Mouse (Mus musculus): ENCODE measurements around the gene Pax8.

The Pax8 gene

DNA sequence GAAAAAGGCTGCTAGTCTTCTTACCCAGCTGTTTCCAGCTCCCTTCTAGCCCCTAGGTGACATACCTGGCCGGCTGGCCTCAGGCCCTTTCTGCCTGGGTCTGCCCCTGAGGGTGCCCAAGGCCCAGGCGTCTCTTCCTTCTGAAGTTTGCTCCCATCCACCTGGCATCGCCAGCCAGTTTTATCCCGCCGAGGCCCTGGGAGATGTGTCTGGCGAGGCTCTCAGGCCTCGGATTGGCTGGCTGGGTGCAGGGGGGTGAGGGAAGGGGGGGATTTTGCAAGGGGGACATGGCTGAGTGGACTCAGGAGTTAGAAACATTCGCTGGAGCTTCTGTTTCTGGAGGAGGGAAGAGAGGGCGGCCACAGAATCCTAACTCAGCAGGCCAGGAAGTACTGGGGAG, at the start of gene Pax8:
Gene Pax8 (minus strand): TSS at position 180 of the 400 bp plus-strand sequence.
- no peak for DNase-seq (ENCODE audit: low read depth, low spot score)

DNA sequence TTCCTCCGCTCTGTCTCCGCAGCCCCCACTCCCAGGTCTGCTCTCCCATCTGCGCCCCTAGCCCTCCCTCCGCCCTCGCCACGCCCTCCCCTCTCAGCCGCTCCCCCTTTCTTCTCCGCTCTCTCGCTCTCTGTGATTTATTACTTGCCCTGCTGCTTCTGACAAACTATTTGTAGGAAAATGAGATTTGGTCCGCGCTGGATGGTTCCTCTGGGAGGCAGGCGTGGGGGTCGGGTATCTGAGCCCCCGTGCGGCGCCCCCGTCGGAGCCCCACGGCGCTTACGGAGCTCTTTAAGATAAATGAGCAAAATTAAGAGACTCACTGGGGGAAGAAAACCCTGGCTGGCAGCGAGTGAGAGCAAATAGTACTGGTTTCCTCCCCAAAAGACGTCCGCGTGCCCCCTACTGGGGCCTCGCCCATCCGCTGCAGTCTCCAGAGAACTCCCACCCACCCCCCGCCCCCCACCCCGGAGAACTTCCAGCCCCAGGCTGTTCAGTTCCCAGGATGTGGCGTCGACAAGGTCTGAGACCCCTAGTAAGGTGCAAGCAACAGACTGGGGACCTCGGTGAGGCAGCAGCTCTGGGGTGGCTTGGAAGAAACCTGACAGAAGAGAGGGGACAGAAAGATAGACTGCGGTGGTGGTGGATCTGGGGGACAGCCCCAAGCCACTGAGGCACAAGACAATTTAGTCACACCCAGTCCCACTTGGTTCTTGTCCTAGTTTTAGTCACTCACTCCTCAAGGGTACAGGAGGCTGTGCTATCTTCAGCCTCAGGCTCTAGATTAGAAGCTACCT, 46.2 kb upstream of the Pax8 start:
- no peak for DNase-seq (ENCODE audit: low read depth, low spot score)

DNA sequence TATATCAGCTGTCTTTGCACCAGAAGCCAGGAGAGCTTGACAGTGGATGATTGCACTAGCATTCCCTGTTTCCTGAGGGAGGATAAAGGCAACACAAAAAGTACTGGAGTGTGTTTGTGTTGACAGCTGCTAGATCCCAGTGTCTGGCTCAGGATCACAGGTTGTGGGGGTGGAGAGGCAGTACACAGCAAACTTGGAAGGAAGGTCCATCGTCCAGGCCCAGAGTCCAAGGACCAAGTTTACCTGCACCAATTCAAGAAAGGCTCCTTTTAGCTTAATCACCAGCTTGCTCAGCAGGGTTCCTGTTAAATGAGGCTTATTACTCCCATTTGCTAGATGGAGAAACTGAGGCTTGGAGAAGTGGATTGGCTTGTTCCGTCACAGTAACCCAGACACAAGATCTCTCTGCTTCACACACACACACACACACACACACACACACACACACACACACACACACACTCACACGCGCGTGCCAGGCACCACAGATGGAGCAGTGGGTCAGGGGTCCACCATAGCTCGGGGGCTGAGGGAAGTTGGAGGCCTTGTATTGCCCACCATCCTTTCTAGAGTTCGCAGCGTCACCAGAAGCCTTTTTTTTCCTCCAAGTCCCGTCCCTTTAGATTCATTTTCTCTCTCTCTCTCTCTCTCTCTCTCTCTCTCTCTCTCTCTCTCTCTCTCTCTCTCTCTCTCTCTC, 45.3 kb upstream of the Pax8 start:
- no peak for DNase-seq (ENCODE audit: low read depth, low spot score)

DNA sequence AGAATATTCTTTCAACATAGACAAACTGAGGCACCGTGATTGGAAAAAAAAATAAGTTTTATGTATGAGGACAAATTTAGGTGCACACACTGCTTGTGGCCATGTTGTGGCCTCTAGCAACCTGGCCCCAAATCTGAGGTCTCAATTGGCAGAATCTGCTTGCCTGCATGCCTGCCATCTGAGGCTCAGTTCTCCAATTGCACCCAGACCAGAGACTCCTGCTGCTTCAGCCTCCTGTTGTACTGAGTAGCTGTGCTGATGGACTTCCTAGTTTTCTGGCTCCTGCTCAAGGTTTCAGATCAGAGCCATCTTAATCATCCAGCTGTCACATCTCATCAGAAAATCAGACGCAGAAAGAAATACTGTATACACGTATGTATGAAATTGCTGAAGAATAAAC, 41.5 kb upstream of the Pax8 start:
- DNase-seq (ENCODE audit: low read depth, low spot score) = no peak

DNA sequence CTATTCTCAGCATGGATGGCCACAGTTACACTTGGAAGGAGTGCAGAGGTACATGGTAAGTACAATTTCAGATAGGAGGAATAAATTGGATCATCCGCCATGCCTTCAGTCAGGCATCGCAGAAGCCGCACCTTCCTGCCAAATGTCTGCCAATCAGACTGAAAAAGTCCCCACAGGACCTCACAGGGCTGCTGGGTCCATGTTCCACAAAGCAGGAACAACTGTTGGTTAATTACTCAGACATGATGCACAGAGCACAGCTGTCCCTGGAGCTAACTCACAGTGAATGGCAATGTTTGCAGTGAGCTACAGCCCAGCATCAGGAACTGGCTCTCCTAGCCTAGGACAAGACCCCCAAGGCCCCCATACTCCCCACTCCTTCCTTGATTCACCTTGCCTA, 32.0 kb upstream of the Pax8 start:
- no peak for DNase-seq (ENCODE audit: low read depth, low spot score)

DNA sequence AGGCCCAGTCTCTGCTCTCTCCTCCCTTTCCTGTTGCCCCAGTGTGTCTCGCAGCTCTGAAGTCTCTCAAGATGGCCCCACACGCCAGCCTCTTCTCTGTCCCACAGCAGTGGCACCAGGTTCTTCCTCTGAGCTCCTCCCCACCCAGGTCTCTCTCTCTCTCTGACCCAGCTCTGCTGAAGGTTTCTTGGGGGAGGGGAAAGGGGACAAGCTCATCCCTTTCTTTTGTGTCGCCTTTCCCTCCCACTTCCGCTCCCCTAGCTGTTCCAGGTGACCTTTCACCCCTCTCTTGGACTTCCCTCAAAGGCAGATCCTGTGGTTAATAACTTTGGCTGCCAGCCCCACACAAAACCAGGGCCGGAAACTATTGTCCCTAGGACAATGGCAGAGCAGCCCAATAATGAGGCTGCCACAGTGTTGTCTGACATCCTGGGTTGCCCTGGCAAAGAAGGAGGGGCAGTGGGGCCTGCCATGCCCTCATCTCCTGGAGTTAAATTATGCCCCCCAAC, 27.6 kb upstream of the Pax8 start:
- DNase-seq (ENCODE audit: low read depth, low spot score) = no peak

DNA sequence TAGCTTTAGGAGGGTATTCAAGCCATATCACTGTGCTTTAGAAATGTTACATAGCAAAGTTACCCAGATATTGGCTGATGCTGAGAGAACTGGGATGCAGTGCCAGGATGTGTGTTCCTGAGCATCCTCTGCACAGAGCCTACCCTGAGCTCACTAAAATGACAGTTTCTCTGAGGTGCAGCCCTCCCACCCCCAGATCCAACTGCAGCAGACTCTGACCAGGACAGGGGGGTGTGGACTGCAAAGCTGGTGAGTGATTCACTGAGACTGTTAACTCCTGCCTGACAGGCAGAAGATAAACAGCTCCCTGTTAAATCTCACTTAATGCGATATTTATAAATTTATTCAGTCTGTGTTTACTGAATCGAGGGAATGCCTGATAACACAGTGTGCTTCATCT, 25.5 kb upstream of the Pax8 start:
- no peak for DNase-seq (ENCODE audit: low read depth, low spot score)

DNA sequence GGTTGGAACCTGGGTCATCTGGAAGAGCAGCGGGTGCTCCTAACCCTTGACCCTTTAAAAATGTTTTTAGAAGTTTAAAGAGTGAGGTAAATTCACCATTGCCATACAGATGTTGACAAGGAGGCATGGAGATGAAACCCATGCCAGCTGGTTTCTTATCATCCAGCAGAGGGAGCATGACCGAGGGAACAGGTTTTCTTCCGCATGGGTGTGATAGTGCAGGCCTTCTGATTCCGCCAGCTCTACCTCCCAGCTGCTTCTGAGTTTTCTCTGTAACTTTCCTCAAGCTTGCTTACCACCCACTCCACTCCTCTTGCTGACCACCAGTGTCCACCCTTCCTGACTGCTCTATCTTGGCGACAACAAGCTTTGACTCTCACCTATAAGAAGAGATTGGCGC, 15.2 kb upstream of the Pax8 start:
- DNase-seq (ENCODE audit: low read depth, low spot score) = no peak

DNA sequence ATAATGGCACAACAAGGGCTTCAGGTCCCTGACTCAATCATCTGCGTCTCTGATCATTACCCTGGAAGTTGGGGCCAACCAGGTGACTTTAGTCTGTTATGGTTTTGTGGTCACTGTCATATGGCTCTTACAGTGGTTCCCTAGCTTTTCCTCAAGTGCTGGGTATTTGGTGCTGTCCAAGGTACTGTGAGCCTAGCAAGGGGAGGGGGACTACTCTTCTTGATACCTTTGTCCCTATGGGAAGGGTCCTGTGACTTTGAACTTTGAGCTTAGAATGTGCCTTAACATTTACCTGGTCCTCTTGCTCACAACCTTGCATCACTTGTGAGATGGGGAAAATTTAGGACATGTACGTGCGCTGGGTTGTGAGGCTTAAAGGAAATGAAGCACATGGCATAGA, 13.3 kb upstream of the Pax8 start:
- DNase-seq (ENCODE audit: low read depth, low spot score) = no peak

DNA sequence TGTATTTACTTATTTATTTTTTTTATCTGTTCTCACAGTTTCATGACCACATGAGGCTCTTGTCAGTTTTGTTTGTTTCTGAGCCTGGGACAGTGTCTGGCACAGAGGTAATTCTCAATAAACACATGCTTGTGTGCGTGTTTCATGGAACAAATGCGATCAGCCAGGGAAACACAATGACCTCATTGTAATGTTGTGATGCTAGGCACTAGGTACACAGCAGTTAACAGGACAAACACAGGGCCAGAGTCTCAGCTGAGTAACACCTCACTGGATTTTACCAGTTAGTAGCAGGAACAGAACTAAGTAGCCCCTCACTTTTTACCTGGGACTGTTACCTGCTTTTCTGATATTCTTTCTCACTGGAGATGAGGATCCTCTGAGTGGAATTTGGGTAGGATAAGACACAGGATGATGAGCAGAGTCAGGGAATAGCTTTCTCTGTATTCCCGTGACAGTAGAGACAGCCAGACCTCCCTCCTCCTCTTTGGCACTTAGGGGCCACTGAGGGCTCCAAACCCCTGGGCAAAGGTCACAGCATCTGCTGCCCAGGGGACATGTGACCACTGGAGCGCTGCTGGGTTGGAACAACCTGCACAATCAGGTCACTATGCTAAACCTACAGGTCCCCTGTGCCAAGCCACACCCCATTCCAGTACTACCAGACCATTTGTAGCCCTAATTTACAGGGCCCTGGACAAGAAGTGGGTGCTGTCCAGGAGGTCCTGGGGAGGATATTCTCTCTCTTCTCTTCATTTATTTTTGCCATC, 11.8 kb upstream of the Pax8 start:
- DNase-seq (ENCODE audit: low read depth, low spot score) = no peak

DNA sequence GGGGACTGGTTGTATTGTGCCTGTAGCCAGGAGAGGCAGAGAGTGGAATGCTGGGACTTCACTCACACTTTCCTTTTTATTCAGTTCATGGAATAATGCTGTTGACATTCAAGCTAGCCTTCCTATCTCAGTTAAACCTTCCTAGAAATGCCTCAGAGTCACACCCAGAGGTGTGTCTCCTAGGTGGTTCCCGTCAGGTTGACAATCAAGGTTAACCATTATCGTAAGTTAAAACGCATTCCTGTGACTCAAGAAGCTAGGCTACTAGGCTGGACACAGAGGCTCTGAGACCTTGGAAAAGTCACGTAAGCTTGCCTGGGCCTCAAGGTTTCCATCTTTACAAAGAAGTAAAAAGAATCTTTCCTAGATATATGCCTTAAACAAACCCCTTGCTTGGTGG, 10.0 kb upstream of the Pax8 start:
- DNase-seq (ENCODE audit: low read depth, low spot score) = no peak

DNA sequence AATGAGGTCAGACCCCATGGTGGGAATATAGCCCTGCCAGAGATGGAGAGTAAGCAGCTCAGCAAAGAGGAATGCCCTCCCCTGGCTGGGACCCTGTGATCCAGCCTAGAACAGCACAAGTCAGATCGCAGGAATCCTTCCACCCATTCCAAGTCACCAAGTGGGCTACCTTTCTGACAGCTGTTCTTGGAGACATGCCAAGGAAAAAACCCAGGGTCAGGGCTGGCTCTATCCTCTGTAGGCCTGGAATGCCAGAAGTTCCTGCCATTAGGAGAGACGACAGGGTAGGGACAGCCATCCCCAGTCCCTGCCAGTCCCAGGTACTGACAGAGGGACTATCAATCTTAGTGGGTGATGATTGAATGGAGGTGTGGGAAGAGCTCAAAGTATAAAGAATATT, 4.5 kb upstream of the Pax8 start:
- no peak for DNase-seq (ENCODE audit: low read depth, low spot score)

DNA sequence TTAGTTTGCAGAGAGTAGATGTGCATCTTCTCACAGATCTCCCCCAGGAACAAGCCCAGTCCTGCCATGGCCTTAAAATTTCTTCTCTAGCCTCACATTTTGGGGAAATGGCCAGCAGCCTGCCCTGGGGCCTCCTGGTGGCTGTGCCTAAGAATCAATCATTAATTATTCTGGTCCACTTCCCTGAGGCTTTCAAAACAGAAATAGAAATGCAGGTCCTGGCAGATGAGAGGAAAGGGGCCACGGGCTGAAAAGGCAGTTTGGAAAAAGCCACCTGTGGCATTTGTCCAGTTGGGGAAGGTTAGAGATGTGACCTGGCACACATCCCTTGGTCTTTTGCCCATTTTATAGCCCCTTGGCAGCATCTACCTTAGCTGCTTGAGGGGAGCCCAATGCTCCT, 3.8 kb upstream of the Pax8 start:
- no peak for DNase-seq (ENCODE audit: low read depth, low spot score)

DNA sequence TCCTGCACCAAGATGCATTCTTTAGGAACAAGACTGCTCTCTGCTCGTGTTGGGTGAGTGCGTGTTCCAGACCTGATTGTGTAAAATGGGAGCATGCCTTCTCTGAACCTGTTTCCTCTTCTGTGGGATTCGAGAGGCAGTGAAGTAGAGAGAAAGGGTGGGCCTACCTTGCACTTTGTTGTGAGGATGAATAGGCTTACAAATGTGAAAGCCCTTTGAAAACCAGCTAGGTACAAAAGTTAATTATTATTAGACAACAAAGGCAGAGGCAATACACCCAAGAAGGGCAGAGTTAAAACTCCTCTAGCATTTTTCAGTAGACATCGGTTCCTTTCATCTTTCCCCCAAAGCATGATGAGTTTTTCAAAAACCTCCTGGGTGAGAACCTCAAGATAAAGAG, 3.2 kb upstream of the Pax8 start:
- no peak for DNase-seq (ENCODE audit: low read depth, low spot score)

DNA sequence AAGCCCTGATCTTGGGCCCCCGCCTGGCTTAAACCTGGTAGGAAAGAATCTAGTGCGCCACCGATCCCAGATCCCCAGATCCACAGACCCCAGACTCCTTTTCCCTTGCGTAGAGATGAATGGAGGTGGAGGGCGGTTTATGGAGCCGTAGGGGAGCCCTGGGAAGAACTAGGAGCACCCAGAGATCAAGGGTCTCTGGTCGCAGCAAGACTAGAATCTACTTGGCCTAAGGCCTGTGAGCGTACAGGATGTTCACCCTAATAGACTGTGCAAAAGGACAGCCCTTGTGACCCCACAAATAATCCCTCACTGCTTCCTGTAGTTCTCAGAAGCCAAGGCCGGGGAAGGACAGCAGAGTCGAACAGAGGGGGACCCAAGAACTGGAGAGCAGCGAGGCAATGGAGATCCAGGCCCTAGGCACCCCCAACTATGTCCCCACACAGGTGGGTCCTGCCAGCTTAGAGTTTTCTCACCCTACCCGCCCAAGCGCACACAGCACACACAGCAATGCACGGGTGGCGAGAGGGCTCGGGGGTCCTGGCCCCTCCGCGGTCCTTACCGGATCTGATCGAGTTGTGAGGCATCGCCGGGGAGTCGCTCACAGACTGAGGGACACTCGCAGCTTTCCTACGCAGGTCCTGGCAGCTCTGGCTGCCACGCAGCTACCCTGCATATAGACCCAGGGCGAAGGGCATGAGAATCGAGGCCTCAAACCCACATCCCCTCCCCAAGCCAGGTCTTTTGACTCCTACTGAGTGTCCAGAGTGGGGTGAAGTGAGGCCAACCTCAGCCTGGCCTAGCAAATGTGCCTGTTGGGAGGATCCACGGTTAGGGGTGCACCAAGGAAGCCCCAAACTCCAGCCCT, 653 bp downstream of the Pax8 start:
- no peak for DNase-seq (ENCODE audit: low read depth, low spot score)

DNA sequence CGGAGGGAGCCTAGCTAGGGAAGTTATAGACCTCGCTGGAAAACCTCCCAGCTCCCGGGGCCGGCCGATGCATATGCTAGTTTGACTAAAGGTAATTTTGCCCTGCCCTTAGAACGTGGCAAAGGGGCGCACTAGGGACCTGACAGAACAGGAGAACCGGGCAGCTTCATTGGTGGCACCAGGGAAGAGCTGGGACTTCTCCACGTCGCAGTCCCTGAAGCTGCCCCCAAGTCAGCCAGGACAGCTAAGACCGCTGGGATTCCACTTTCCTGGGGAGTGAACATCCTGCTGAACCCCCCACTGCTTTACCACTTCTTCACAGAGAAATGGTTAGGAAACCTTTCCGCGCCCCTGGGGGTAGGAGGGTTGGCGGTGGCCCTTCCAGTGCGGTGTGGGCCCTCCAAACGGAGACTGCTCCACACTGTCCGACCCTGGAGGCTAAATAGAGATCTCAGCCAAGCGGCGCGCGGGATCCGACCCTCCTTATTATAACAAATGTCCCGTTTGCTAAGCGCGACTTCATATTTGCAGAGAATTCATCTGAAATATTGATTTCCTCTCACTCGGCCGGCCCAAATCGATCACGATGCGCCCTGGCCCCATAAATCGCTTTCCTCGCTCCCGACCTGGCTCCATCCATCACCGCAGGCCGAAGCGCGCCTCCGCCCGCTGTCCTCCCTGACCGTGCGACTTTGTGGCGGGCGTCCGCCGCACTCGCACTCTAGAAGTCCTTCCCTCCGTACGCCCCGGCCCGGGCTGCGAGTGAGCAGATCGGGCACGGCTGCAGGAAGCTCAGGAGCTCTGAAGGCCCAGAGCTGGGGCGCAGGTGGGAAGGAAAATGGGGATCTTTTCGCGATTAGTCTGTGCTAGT, 1.5 kb downstream of the Pax8 start:
- no peak for DNase-seq (ENCODE audit: low read depth, low spot score)

DNA sequence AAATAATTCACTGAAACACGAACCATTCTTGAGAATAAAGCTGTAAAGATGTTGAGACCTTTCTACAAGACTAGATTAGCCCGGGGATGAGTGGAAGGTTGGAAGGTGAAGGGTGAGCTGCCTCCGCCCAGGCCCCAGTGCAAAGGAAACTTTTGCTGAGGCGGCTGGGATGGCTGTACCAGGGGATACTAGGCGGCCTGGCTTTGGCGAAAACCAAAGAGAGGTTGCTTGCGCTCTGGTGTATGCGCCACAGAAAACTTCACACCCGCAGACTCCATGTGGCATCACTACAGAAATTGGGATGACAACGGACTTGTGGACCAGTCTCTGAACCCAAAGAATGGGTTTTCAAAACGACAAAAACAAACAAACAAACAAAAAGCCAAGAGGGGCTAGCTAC, 2.7 kb downstream of the Pax8 start:
- no peak for DNase-seq (ENCODE audit: low read depth, low spot score)

DNA sequence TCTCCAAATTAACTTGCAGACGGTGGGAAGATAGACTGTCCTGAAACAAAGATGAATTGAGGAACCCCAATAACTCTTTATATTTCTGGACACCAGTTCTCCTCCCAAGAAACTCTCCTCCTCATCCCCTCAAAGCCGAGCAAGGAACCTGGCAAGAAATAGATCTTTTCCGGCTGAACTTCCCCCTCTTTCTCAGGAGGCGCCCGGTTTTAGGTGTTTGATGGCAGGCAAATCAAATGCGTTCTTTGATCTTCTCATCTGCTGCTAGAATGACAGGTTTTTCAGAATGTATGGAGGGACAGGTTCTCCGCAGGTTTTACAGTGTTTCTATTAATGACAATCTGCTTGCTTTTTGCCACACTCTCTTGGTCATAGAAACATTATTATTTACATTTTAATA, 3.3 kb downstream of the Pax8 start:
- no peak for DNase-seq (ENCODE audit: low read depth, low spot score)

DNA sequence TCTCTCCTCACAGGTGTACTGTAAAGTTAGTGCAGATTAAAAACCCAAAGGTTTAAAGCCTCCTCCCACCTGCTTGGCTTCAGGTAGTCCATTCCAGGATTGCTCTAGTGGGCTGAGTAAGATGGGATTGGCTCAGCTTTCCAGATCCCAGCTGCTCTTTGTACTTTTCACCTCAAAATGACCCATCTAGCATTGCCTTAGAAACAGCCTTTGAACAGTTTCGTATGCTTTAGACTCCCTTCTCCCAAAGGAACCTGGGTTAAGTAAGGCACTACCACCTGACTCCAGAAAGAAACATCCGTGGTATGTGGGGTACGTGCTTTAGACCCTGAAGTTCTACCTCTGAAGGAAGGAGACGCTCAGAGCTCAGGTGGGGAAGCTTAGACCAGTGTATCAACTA, 6.3 kb downstream of the Pax8 start:
- no peak for DNase-seq (ENCODE audit: low read depth, low spot score)

DNA sequence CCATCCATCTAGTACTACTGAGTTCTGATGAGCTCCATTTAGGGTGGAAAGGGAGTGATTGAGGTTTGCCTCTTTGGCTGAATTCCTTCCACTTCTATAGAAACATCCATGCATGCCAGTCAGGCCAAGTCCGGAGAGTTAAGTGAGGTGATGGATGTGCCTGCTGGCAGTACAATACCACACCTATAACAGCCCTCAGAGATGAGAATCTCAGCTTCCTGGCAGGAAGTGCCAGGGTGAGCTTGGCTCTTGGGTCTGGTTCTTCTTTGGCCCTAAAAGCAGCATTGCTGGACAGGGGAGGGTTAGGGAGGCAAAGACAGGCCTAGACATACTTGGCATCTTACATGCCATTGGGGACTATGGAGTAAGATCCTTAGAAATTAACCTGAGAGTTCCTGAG, 7.0 kb downstream of the Pax8 start:
- no peak for DNase-seq (ENCODE audit: low read depth, low spot score)

DNA sequence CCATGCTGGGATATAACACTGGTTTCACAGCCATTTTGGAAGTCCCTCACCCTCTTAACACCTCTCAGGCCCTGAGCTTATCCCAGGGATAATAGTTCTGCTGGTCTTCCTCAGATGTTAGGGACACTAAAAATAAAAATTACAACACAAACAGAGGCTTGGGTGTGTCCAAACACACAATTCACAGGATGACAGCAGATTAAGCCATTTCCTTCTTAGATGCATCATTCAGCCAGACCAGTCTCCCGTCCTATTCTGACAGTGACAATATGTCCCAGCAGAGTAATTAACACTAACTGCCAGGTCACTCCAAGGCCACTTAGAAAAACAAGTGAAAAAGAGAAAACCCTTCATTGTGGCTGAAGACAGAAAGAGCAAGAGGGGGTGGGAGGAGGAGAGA, 8.2 kb downstream of the Pax8 start:
- DNase-seq (ENCODE audit: low read depth, low spot score) = no peak

Data from retina, adult 2 months (tissue).